Mouse (Mus musculus): ENCODE data around the gene Glod5. TPM values are rescaled to one million over a fixed set of nuclear protein-coding genes. Genes with fewer than 3 reads are reported as not detected.

Gene Glod5
- total RNA-seq, 2 experiments from 2014 or later: 0.57 to 0.73 TPM

DNA sequence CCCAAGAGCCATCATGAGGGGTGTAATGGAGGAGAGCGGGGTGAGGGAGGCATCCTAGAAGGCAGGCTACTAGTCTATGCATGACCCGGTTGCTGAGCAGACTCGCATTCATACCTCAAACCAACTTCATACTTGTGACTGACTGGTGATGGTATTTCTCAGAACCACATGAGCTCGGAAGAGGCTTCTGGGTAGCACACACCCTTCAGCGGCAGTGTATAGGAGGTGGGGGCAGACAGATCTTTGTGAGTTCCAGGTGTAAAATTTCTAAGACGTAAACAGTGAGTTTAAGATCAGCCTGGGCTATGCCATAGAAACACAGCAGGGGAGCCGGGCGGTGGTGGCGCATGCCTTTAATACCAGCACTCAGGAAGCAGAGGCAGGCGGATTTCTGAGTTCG lies 40.4 kb downstream of the Glod5 start, which contains the start of gene Gata1:
Gene Gata1 (minus strand): TSS at position 180 of the 400 bp plus-strand sequence.
- intact Hi-C loops (cut with DNase I): no loop called here
- DNase-seq (ENCODE audit: extremely low spot score in 1 of 2, low spot score in 2 of 2): no peak

GRCm38 (mm10) chrX:7971292-7971691 lies 47.0 kb downstream of the Glod5 start:
- no peak for DNase-seq (ENCODE audit: extremely low spot score in 1 of 2, low spot score in 2 of 2)
- intact Hi-C loops (cut with DNase I): no loop called here

DNA sequence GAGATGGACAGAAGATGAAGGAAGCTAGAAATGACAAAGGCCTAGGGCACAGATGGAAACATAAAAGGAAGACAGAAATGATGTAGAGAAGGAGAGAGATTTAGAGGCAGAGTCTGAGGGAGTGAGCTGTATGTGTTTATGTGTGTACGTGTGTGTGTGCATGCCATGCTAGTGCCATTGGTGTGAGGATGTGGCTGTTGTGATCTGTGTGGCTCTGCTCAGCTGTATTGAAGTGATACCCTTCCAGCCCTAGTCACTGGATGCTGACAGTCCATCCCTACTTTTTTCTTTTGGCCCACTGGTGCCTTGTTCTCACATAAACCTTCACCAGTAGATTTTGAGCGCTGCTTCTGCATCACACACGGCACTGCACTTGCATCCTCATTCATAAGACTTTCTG lies 49.4 kb downstream of the Glod5 start:
- no peak for DNase-seq (ENCODE audit: extremely low spot score in 1 of 2, low spot score in 2 of 2)
- intact Hi-C loops (cut with DNase I): no loop called here

DNA sequence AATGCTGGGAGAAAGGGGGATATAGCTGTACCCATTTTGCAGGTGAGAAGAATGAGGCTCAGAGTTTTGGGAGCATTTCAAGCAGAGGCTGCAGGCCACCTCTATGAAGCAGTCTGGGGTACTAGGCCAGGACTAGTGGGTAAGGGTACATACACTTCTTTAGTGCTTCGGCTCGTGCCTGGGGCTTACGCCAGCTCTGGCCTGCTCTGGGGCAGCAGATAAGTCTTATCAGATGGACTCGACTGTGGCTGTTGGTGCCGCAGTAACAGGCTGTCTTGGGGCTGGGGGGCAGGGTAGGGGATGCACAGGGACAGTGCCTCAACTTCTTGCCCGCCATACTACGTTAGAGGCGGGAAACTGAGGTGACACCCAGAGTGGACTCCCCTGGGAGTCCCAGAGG lies 50.1 kb downstream of the Glod5 start:
- DNase-seq (ENCODE audit: extremely low spot score in 1 of 2, low spot score in 2 of 2): no peak
- intact Hi-C loops (cut with DNase I): no loop called here

DNA sequence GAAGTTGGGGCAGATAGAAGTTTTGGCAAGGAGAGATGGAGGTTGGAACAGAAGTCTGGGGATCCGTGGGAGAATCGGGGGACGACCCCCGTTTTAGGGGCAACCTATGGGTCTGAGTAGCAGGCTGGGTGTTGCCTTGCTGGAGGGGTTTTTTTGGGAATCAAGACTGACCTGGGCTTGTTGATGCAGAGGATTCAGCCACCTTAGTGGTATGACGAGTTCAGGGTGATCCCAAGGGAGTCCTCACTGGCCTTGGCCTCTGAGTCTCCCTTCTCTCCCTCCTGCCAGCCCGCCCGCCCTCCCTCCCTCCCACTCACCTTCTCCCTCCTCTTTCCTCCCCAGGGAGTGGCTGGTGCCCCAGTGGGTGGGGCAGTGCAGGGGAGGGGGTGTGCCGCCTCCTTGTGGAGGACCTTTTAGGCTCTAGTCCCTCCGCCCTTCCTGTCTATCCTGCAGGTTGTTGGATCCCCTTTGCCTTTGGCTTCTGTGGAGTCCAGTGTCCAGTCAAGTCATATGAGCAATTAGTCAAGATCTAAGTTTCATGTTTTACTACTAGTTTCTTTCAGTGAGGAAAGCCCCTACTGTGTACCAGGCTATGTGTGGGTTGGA lies 50.6 kb downstream of the Glod5 start:
- intact Hi-C loops (cut with DNase I): no loop called here
- DNase-seq (ENCODE audit: extremely low spot score in 1 of 2, low spot score in 2 of 2): no peak

DNA sequence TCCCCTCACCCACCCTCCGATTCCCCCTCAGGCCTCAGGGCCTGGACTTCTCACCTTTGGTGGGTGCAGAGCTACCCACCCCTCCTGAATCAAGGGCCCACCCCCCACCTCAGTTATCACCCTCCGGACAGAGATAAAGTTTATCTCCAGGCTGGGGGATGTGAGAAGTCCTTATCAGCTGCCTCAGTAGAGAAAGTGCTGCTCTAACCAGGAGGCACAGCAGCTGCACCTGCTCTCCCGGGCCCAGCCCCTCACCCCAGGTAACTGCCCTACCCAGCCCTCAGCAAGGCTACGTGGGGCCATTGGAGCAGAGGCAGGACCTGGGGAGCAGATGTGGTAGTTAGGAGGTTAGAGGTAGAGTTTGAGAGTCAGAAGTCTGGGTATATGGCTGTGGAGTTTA lies 52.1 kb downstream of the Glod5 start:
- DNase-seq (ENCODE audit: extremely low spot score in 1 of 2, low spot score in 2 of 2): no peak
- intact Hi-C loops (cut with DNase I): no loop called here

DNA sequence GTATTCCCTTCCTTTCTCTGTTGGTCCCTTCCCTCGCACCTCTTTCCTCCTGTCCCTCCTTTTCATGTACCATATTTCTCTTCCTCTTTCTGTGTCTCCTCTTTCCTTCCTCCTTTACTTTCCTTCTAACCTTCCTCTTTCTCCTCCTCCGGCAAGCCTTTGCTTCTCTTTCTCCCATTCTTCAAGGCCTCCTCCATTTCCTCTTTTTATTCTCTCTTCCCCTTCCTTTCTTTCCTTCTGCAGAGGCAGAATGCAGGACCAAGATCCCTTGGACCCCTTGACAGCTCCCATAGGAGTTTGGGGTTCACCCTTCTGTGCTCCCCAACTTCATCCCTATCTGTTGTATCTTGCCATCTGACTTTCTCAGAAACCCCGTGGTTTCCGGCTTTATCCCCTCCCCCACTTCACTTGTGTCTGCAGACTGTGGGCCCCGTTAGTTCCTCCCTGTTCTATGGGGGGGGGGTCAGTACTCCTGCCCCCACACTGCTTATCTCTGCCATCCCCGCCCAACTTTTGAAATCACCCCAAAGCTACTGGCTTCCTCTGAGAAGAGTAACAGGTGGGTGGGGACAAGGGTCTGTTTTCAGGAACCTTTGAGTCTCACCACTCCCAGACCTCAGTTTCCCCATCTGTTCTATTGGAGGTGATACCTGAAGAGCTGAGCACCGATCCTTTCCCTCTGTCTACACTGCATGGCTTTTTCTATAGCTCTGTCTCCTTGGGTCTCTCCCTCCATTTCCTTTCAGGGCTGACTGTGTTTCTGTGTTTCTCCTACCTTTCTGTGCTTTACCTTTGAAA lies 54.3 kb downstream of the Glod5 start:
- no peak for DNase-seq (ENCODE audit: extremely low spot score in 1 of 2, low spot score in 2 of 2)
- intact Hi-C loops (cut with DNase I): no loop called here

- DNase-seq (ENCODE audit: extremely low spot score in 1 of 2, low spot score in 2 of 2): no peak
- intact Hi-C loops (cut with DNase I): no loop called here
These were observed 59.4 kb downstream of the Glod5 start for GRCm38 (mm10) chrX:7958868-7959267.

Other genes starting within 250 kb of the Glod5 start
- 10 to 100 TPM; 79.5 to 84.6 TPM for gene Gripap1, start 228.7 kb downstream of the Glod5 start, total RNA-seq (2021)
- 10 to 100 TPM; 10.9 to 11.3 TPM for gene Kcnd1, start 196.2 kb downstream of the Glod5 start, total RNA-seq (2021)
- gene Otud5, start 177.1 kb downstream of the Glod5 start, total RNA-seq (2021): 10 to 100 TPM; 64.5 to 65.6 TPM
- 10 to 100 TPM; 43.7 to 44.9 TPM for gene Pim2, start 140.2 kb downstream of the Glod5 start, total RNA-seq (2021)
- gene Slc35a2, start 134.5 kb downstream of the Glod5 start, total RNA-seq (2021): 10 to 100 TPM; 43.4 to 47.5 TPM
- gene Pqbp1, start 119.2 kb downstream of the Glod5 start, total RNA-seq (2021): 10 to 100 TPM; 77.7 to 81.3 TPM
- 10 to 100 TPM; 25.5 to 34.1 TPM for gene Timm17b, start 119.1 kb downstream of the Glod5 start, total RNA-seq (2021)
- gene Gm10491, start 110.7 kb downstream of the Glod5 start, total RNA-seq (2021): not detected
- not detected for gene Gm10490, start 109.0 kb downstream of the Glod5 start, total RNA-seq (2021)
- gene Pcsk1n, start 98.7 kb downstream of the Glod5 start, total RNA-seq (2021): 100 to 1,000 TPM; 287 to 317 TPM
- not detected for gene Eras, start 89.9 kb downstream of the Glod5 start, total RNA-seq (2021)
- 10 to 100 TPM; 59.7 to 65.0 TPM for gene Hdac6, start 70.6 kb downstream of the Glod5 start, total RNA-seq (2021)
- gene Gata1, start 40.4 kb downstream of the Glod5 start, total RNA-seq (2021): not detected
- gene Suv39h1, start 56.3 kb upstream of the Glod5 start, total RNA-seq (2021): 10 to 100 TPM; 34.3 to 36.7 TPM
- 1 to 10 TPM; 1.4 to 1.5 TPM for gene Was, start 72.0 kb upstream of the Glod5 start, total RNA-seq (2021)
- 100 to 1,000 TPM; 231 to 242 TPM for gene Wdr13, start 114.4 kb upstream of the Glod5 start, total RNA-seq (2021)
- gene Rbm3, start 127.4 kb upstream of the Glod5 start, total RNA-seq (2021): 100 to 1,000 TPM; 268 to 306 TPM
- 10 to 100 TPM; 14.4 to 17.7 TPM for gene Tbc1d25, start 157.7 kb upstream of the Glod5 start, total RNA-seq (2021)
- 10 to 100 TPM; 27.5 to 29.8 TPM for gene Ebp, start 175.0 kb upstream of the Glod5 start, total RNA-seq (2021)
- gene Porcn, start 188.0 kb upstream of the Glod5 start, total RNA-seq (2021): 10 to 100 TPM; 65.8 to 67.9 TPM
- gene Ftsj1, start 233.9 kb upstream of the Glod5 start, total RNA-seq (2021): 10 to 100 TPM; 22.9 to 27.5 TPM